Mouse (Mus musculus) monocyte, adult 2 months (primary cell): ENCODE measurements at regions not wholly inside any gene's neighbourhood (a gene's known extent, or its start where the extent isn't known, plus 50 kb on each side); places are given as distances from the start of the nearest gene placed in this dataset.
"Not testable (repeated sequence)": the region's sequence is repeated elsewhere in the genome, so short reads cannot be mapped to it uniquely, and the experiment has no call there.

ENCODE experiments used
- DNase-seq, 2 experiments: peaks; one replicate each; pipeline ENCODE4 v3.0.0; 2022; ENCODE audit warnings: low spot score in 2 of 2, low read depth in 1 of 2

DNA sequence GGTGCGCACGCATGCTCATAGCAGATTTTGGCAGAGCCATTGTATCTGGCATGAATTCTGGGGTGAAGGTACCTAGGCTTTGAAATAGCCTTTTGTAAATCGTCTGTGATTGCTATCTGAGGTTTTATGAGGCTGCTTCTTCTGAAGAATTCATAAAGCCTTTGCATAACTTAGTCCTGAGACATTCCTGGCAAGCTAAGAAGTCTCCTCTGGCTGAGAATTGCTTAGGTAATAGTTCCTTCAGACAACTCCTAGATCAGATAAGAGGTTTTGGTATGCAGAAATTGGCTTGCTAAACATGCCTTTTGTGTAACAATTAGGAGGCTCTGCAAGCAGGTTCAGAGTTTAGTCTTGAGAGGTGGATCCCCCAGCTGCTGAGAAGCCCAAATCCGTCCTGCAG is 82.7 kb downstream of the Pmp22 start:
- no peak for DNase-seq

DNA sequence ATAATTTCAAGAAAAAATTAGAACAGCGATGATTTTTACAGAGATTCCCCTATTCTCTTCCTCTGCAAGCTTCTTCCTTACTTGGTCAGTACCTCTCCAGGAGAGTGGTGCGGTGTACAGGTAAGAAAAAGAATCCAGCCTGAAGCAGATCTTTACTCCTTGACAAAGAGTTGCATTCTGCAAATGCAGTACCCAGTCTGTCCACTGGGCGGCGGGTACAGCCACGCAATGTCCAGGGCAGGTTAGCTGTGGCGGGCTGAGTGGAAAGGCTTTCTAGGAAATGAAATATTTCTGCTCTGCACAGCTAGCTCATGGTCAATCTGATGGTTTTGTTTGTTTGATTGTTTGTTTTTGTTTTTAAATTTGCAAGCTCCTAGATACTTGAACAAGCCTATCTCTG is 84.3 kb downstream of the Pmp22 start:
- peak in 1 of 2 experiments; percentile 18 for DNase-seq

GRCm38 (mm10) chr11:63213901-63214425 is 85.2 kb downstream of the Pmp22 start:
- no peak for DNase-seq

- DNase-seq = no peak
These were observed 87.2 kb downstream of the Pmp22 start for GRCm38 (mm10) chr11:63215993-63216392.

- no peak for DNase-seq
These were observed 88.3 kb downstream of the Pmp22 start for GRCm38 (mm10) chr11:63217049-63217448.

GRCm38 (mm10) chr11:63226471-63226870 is 97.7 kb downstream of the Pmp22 start:
- DNase-seq = no peak

DNA sequence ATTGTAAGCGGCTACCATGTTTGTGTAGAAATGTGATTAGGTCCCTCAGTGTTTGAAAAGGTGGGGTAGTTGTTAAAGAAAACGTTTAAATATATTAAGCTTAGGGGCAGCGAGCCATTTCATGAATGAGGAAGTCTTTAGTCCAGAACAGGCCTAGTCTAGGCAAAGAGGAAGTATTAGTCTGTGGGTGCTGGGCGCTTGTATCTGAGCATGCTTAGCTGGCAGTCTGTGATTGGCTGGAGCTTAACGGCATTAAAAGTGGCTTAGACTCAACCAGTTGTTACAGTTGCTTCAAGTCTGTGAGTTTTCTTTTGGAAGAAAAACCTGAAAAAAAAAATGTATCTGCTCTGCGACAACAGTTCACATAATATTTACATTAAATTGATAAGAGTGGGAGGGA is 102.0 kb downstream of the Pmp22 start:
- peak in 1 of 2 experiments; percentile 2 for DNase-seq

DNA sequence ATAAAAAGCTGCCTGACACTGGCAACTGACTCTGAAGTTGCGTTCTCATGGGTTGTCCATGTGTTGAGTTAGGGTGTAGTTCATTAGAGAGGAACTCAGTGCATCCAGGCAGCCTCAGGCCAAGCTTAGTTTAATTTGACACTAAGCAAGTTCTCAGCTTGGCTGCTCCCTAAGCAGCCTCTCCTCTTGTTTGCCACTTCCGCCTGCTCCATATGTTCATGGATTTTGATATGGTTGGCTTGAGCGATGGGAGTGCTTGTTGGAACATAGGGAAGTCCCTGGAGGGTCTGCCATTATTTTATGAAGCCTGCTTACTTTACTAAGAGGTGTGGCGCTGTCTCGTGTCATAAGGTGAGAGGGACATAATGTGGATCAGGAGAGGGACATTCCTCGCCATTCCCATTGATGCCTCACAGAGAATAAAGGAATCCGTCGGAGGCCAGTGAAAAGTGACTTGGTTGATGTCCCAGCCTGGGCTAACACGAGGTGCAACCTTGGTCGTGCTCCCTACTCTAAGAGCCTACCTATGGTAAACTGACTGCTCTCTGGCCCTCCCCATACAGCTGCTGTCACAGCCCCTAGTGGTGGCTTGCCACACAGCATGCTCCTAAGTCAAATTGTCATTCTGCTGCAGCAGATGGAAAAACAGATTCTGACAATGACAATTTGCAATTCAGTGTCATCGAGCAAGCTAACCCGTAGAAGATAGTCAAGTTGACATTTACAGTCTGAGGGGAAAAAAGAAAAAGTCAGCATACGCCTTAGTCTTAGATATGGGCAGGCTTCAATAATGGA is 104.6 kb downstream of the Pmp22 start:
- no peak for DNase-seq

DNA sequence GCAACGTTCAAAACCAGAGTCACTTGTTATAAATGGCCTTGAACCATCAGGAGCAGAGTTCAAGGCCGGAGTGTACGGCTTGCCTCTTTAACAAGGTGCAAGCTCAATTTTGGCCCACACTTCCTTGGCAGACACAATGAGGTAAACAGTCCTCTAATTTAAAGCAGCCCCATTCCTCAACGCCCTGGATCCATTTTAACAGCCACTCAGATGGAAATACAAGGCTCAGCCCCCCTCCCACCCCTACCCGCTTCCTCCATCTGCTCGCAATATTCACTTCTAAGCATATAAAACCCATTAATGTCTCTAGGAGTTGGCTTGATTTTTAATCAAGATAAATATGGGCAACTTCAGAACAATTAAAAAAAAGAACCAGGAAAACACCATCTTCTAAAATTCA is 105.7 kb downstream of the Pmp22 start:
- no peak for DNase-seq

- DNase-seq = no peak
These were observed 109.9 kb downstream of the Pmp22 start for GRCm38 (mm10) chr11:63238655-63239054.

DNA sequence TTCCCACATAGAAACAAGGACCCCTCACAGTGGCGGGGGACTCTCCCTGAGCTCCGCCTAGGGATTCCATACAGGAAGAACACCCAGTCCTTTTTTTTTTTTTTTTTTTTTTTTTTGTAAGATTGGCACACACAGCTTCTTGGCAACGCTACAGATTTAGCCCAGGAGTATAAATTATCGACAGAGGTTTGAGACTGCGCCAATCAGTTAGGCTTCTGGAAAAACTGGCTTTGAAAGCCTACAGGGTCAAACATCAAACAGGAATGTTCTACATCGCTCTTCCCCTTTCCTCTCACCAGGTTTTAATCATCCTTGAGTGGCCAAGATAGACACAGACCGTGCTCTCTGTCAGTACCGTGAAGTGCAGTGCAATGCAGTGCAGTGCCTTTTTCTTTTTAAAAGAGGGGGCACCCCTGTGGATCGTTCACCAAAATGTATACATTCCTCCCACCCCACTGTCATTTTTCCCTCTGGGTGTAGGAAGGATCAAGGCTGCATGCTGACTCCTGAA is 115.2 kb downstream of the Pmp22 start:
- DNase-seq = no peak

- DNase-seq = no peak
These were observed 116.3 kb downstream of the Pmp22 start for GRCm38 (mm10) chr11:63245041-63245440.

DNA sequence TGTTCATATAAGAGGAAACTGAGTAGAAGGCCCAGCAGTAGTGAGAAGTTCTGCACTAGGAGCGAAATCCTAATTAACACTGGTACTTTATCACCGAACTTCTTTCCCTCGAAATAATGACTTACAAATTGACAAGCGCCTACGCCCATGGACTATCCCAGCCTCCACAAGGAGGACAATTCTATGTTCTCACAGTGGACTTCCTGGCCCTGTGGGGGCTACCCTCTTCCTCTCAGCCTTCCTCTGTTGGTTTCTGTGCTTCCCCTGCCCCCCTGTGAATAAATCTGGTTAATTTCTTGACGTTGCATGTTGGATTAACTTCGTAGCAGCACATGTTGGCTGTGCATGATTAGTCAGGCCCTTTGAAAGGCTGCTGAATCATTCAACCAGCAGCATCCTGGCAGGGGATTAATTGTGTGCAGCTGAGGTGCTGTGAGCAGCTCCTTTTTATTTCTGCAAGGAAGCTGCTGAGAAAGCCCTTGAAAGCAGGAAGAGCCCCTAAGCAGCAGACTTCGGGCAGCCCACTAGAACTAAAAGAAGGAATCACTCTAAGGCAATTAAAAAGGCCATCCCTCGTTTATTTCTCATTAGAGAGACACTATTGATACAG is 117.4 kb downstream of the Pmp22 start:
- DNase-seq = no peak

GRCm38 (mm10) chr11:63252012-63252856 is 123.5 kb downstream of the Pmp22 start:
- DNase-seq = no peak

DNA sequence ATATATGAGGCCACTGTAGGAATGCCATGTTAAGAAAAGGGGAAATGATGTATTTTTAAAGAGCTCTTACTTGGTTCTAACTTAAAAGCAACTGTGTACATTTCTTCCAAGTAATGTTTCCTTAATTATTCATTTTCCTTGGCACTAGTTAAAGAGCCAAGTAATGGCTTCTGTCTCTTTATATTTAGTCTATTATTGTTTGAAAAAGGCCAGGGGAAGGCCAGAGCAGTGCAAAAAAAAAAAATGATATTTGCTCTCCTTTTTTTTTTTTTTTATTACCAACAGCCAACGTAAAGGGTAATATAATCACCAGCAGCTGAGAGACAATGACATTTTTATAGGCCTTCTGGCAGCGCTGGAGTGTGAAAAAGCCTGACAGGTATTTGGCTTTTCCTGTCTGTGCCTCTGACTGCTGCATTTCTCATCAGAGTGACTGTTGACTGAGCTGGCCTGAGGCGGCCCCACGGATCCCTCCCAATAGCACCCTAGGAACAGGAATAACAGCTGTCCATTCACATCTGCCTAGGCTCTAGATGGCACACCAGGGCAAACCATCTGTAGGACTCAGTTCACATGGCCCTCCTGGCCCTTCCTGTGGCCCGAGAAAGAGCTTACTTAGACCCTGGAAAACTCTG is 124.3 kb downstream of the Pmp22 start:
- no peak for DNase-seq

DNA sequence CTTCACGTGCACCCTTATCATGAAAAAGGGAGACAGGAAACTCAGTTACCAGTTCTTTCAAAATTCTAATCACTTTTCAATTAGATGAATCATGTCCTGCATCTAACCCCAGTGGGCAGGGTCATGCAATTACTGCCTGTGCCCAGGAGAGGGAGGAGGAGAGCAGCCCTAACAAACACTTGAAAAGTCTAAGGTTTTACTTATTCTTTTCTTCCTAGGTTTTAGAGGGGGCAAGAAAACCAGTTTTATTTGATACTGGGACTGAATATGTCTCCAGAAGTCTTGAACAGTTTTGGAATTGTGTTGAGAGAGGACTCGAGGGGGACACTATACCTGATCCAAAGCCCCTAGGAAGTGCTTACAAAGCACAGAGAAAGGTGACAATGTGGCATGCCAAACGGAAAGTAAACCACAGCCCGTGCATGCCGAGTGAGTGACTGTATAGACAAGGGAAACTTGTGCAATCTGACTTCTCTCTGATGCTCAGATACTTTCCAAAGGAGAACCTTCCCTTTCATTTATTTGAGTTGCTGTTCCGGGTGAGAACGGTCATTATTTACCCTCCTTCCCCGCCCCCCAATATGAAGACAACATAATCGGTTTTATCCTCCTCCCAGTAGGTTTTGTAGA is 135.8 kb downstream of the Pmp22 start:
- DNase-seq = no peak

DNA sequence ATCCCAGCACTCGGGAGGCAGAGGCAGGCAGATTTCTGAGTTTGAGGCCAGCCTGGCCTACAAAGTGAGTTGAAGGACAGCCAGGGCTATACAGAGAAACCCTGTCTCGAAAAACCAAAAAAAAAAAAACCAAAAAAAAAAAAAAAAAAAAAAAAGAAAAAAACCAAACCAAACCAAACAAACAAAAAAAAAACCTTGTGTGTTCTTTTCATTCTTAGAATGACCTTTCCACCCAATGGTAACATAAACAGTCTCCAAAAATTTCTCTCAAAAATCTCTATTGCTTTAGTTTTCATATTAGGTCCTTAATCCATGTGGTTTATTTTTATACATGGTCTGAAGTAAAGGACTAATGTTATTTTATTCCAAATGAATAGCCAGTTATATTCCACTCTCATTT is 137.5 kb downstream of the Pmp22 start:
- not testable (repeated sequence) for DNase-seq

GRCm38 (mm10) chr11:63276641-63277040 is 147.9 kb downstream of the Pmp22 start:
- no peak for DNase-seq

GRCm38 (mm10) chr11:63281839-63282238 is 153.1 kb downstream of the Pmp22 start:
- DNase-seq = no peak

DNA sequence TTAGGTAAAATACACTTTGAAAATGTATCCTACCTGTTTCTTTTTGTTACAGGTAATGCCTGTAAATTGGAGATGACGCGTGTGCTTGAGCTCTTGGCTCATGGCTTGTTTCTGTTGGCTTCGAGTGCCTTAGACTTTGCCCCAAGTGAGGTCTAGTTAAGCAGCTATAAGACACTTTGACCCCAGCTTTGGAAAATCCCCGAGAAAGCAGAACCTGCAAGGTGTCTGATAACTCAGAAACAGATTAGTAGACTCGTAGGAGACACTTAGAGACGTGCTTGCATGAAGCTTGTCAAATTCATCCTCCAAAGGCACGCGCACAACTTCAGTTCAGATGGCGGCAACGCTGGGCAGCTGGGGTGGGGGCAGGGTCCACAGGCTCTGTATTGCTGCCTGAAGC is 153.8 kb downstream of the Pmp22 start:
- DNase-seq = no peak

- DNase-seq = no peak
These were observed 157.2 kb downstream of the Pmp22 start for GRCm38 (mm10) chr11:63286026-63286425.
